Mouse (Mus musculus) liver, embryonic 12.5 days (tissue): ENCODE measurements around the gene Syt2. TPM values are rescaled to one million over a fixed set of nuclear protein-coding genes. Genes with fewer than 3 reads are reported as not detected.

ENCODE experiments used
- ATAC-seq: fragments of 200-750 bp; cut with Nextera tagmentation; 2 replicates; pipeline ENCODE4 v1.8.0; 2017; ENCODE audit warnings: moderate number of reproducible peaks, mild to moderate bottlenecking, moderate library complexity
- H3K27ac ChIP-seq: fragments of 300-500 bp; sonication (generic); 2 replicates; pipeline ENCODE4 v1.5.1; 2016; ENCODE audit warnings: mild to moderate bottlenecking
- H3K27me3 ChIP-seq: fragments of 300-500 bp; sonication (generic); replicated peaks from 2 replicates; pipeline ENCODE4 v1.6.1; 2016; ENCODE audit warnings: mild to moderate bottlenecking, moderate library complexity
- H3K36me3 ChIP-seq: fragments of 300-500 bp; sonication (generic); 2 replicates; pipeline ENCODE4 v1.6.1; 2016; ENCODE audit warnings: mild to moderate bottlenecking, moderate library complexity
- H3K4me1 ChIP-seq: fragments of 300-500 bp; sonication (generic); 2 replicates; pipeline ENCODE4 v1.6.1; 2016
- H3K4me2 ChIP-seq: fragments of 300-500 bp; sonication (generic); 2 replicates; pipeline ENCODE4 v1.6.1; 2016; ENCODE audit warnings: mild to moderate bottlenecking, moderate library complexity
- H3K4me3 ChIP-seq: fragments of 300-500 bp; sonication (generic); 2 replicates; pipeline ENCODE4 v1.5.1; 2016; ENCODE audit warnings: mild to moderate bottlenecking, moderate library complexity
- H3K9ac ChIP-seq: fragments of 300-500 bp; sonication (generic); 2 replicates; pipeline ENCODE4 v1.6.1; 2016; ENCODE audit warnings: mild to moderate bottlenecking, moderate library complexity
- H3K9me3 ChIP-seq: fragments of 300-500 bp; sonication (generic); replicated peaks from 2 replicates; pipeline ENCODE4 v1.6.1; 2016; ENCODE audit warnings: mild to moderate bottlenecking, moderate library complexity
- WGBS: fragments of 180-500 bp; shearing (Covaris S2); methylation state at CpG from one replicate; pipeline ENCODE4 v1.1.7; 2016; ENCODE audit not compliant: insufficient replicate concordance; 5-methylcytosine and 5-hydroxymethylcytosine counted together
- polyA plus RNA-seq: library from polyadenylated mRNA; unstranded; fragments of >200 nt; fragmentation: Nextera tagmentation; extraction: Ambion mirVana; gene quantifications from 2 replicates; pipeline ENCODE4 v1.2.1, GENCODE M21; 2016

Gene Syt2
- polyA plus RNA-seq, 1 experiment from 2014 or later: 0.32 TPM

GRCm38 (mm10) chr1:134708274-134708673 lies 61.8 kb downstream of the Syt2 start:
- 11% methylated on average over 8 of the region's 8 CpGs for WGBS
- no peaks in the 10 kb centered on the region for H3K36me3 ChIP-seq
- no peak overlapping the region; the same call in 1 of the 2 replicates for H3K4me3 ChIP-seq
- H3K27ac ChIP-seq: no peak overlapping the region
- peaks cover 26% of the 10 kb centered on the region; the same call in 1 of the 2 replicates for H3K4me1 ChIP-seq
- H3K27me3 ChIP-seq: peaks cover 94% of the 10 kb centered on the region
- no peaks in the 10 kb centered on the region for H3K9me3 ChIP-seq
- peak overlapping the region; percentile 68 for H3K4me2 ChIP-seq
- ATAC-seq: no peak
- H3K9ac ChIP-seq: no peak overlapping the region

- Histone ChIP-seq H3K4me2 (peak overlapping the region; percentile 68), H3K4me3 (peak overlapping the region; percentile 42), H3K9ac (no peak overlapping the region), H3K27me3 (peaks cover 94% of the 10 kb centered on the region), H3K36me3 (no peaks in the 10 kb centered on the region), H3K27ac (no peak overlapping the region), H3K9me3 (no peaks in the 10 kb centered on the region), H3K4me1 (peaks cover 21% of the 10 kb centered on the region; the same call in 1 of the 2 replicates)
- WGBS: under 1% methylated on average over 46 of the region's 46 CpGs
- no peak for ATAC-seq
Observed at GRCm38 (mm10) chr1:134708801-134709385, 62.4 kb downstream of the Syt2 start.

- H3K4me1 ChIP-seq: peaks cover 16% of the 10 kb centered on the region; the same call in 1 of the 2 replicates
Observed at GRCm38 (mm10) chr1:134709411-134710306, 63.2 kb downstream of the Syt2 start.

GRCm38 (mm10) chr1:134711061-134711460 lies 64.6 kb downstream of the Syt2 start:
- Histone ChIP-seq H3K4me2 (no peak overlapping the region), H3K4me3 (no peak overlapping the region), H3K9ac (no peak overlapping the region), H3K9me3 (no peaks in the 10 kb centered on the region), H3K4me1 (peaks cover 14% of the 10 kb centered on the region; the same call in 1 of the 2 replicates), H3K27me3 (peaks cover 83% of the 10 kb centered on the region), H3K27ac (no peak overlapping the region), H3K36me3 (no peaks in the 10 kb centered on the region)
- ATAC-seq: no peak
- 50% methylated on average over 7 of the region's 7 CpGs for WGBS

More at GRCm38 (mm10) chr1:134709411-134710306, 63.2 kb downstream of the Syt2 start:
- H3K9me3 ChIP-seq: no peaks in the 10 kb centered on the region
- peak overlapping the region; percentile 68 for H3K4me2 ChIP-seq
- WGBS: 21% methylated on average over 26 of the region's 26 CpGs
- no peak overlapping the region for H3K27ac ChIP-seq
- no peaks in the 10 kb centered on the region for H3K36me3 ChIP-seq
- no peak for ATAC-seq
- H3K9ac ChIP-seq: no peak overlapping the region
- peaks cover 97% of the 10 kb centered on the region for H3K27me3 ChIP-seq
- H3K4me3 ChIP-seq: peak overlapping the region; percentile 42

GRCm38 (mm10) chr1:134711653-134712052 lies 65.2 kb downstream of the Syt2 start:
- Histone ChIP-seq H3K4me3 (no peak overlapping the region), H3K27ac (no peak overlapping the region), H3K9ac (no peak overlapping the region), H3K36me3 (no peaks in the 10 kb centered on the region), H3K4me1 (peaks cover 14% of the 10 kb centered on the region; the same call in 1 of the 2 replicates), H3K4me2 (no peak overlapping the region), H3K9me3 (no peaks in the 10 kb centered on the region), H3K27me3 (peaks cover 78% of the 10 kb centered on the region)
- 43% methylated on average over 5 of the region's 5 CpGs for WGBS
- no peak for ATAC-seq

- peaks cover 66% of the 10 kb centered on the region for H3K27me3 ChIP-seq
- no peaks in the 10 kb centered on the region for H3K36me3 ChIP-seq
- H3K4me3 ChIP-seq: no peak overlapping the region
- no peaks in the 10 kb centered on the region for H3K9me3 ChIP-seq
- 62% methylated on average over 9 of the region's 9 CpGs for WGBS
- no peak for ATAC-seq
- H3K9ac ChIP-seq: no peak overlapping the region
- H3K27ac ChIP-seq: no peak overlapping the region
- H3K4me2 ChIP-seq: no peak overlapping the region
- H3K4me1 ChIP-seq: peaks cover 14% of the 10 kb centered on the region; the same call in 1 of the 2 replicates
Observed at GRCm38 (mm10) chr1:134712781-134713299, 66.4 kb downstream of the Syt2 start.

GRCm38 (mm10) chr1:134713421-134713969 lies 67.0 kb downstream of the Syt2 start:
- WGBS: 35% methylated on average over 11 of the region's 11 CpGs
- Histone ChIP-seq H3K9me3 (no peaks in the 10 kb centered on the region), H3K4me3 (no peak overlapping the region), H3K27ac (no peak overlapping the region), H3K4me2 (no peak overlapping the region), H3K4me1 (peaks cover 10% of the 10 kb centered on the region; the same call in 1 of the 2 replicates), H3K27me3 (peaks cover 60% of the 10 kb centered on the region), H3K9ac (no peak overlapping the region), H3K36me3 (no peaks in the 10 kb centered on the region)
- ATAC-seq: peak; percentile 56; the same call in 1 of the 2 replicates

GRCm38 (mm10) chr1:134714166-134714565 lies 67.7 kb downstream of the Syt2 start:
- WGBS: 50% methylated on average over 8 of the region's 8 CpGs
- Histone ChIP-seq H3K27ac (no peak overlapping the region), H3K9me3 (no peaks in the 10 kb centered on the region), H3K4me1 (peaks cover 6% of the 10 kb centered on the region; the same call in 1 of the 2 replicates), H3K4me3 (no peak overlapping the region), H3K36me3 (no peaks in the 10 kb centered on the region), H3K9ac (no peak overlapping the region), H3K27me3 (peaks cover 59% of the 10 kb centered on the region), H3K4me2 (no peak overlapping the region)
- ATAC-seq: no peak

GRCm38 (mm10) chr1:134715092-134715491 lies 68.6 kb downstream of the Syt2 start:
- no peak overlapping the region for H3K27ac ChIP-seq
- peaks cover 11% of the 10 kb centered on the region for H3K4me1 ChIP-seq
- no peak overlapping the region for H3K4me3 ChIP-seq
- no peaks in the 10 kb centered on the region for H3K9me3 ChIP-seq
- H3K27me3 ChIP-seq: peaks cover 59% of the 10 kb centered on the region
- no peak overlapping the region for H3K9ac ChIP-seq
- no peaks in the 10 kb centered on the region for H3K36me3 ChIP-seq
- no peak overlapping the region for H3K4me2 ChIP-seq
- ATAC-seq: no peak
- 44% methylated on average over 5 of the region's 5 CpGs for WGBS

GRCm38 (mm10) chr1:134719718-134720304 lies 73.3 kb downstream of the Syt2 start:
- ATAC-seq: 0 out of 2 replicates have a peak, but pooled peaks have one; percentile 9
- H3K27me3 ChIP-seq: peaks cover 24% of the 10 kb centered on the region; the same call in 1 of the 2 replicates

GRCm38 (mm10) chr1:134721486-134721885 lies 75.0 kb downstream of the Syt2 start:
- ATAC-seq: no peak
- 58% methylated on average over 5 of the region's 5 CpGs for WGBS
- no peak overlapping the region for H3K9ac ChIP-seq
- H3K9me3 ChIP-seq: no peaks in the 10 kb centered on the region
- no peak overlapping the region for H3K4me3 ChIP-seq
- H3K36me3 ChIP-seq: no peaks in the 10 kb centered on the region
- peaks cover 29% of the 10 kb centered on the region; the same call in 1 of the 2 replicates for H3K27me3 ChIP-seq
- no peak overlapping the region for H3K27ac ChIP-seq
- H3K4me2 ChIP-seq: no peak overlapping the region
- peaks cover 12% of the 10 kb centered on the region for H3K4me1 ChIP-seq

More at GRCm38 (mm10) chr1:134719718-134720304, 73.3 kb downstream of the Syt2 start:
- no peak overlapping the region for H3K27ac ChIP-seq
- H3K4me1 ChIP-seq: peaks cover 12% of the 10 kb centered on the region
- no peak overlapping the region for H3K4me2 ChIP-seq
- 26% methylated on average over 12 of the region's 12 CpGs for WGBS
- no peak overlapping the region for H3K4me3 ChIP-seq
- H3K9me3 ChIP-seq: no peaks in the 10 kb centered on the region
- H3K9ac ChIP-seq: no peak overlapping the region
- H3K36me3 ChIP-seq: no peaks in the 10 kb centered on the region
